Comparison of ENCODE assay signal across 8 mouse cellular contexts in genomic region chr4:46689397-46690022, GRCm38 (mm10). TPM values are rescaled to one million over a fixed set of nuclear protein-coding genes. Genes with fewer than 3 reads are reported as not detected.
DNase-seq lines count a peak whose midpoint lies in the region; ATAC-seq and TF ChIP-seq lines count a peak whose summit lies in the region.

No protein-coding gene starts in this region.

- H3K27me3 ChIP-seq in Patski, result peaks cover 4% of the 10 kb centered on the region

- in situ Hi-C loops in Patski (cut with MboI; ENCODE audit: low pct_unique_long_range_greater_than_20kb), result loop anchor here (5.0 to 25.0 kb wide), 2 partner anchors 328 to 723 kb away; no protein-coding TSS in a partner anchor

- ATAC-seq in Patski, result peak; percentile 71
- peak; percentile 96 for ATAC-seq in megakaryocyte progenitor cell, adult 5-6 weeks (replicated peaks; ENCODE audit: poor library complexity)

- peak; percentile 90 for TF ChIP-seq CTCF in Patski (IDR thresholded peaks at IDR 0.05)

- no peak for DNase-seq in Patski (ENCODE audit: low read depth, low spot score)
- DNase-seq in cerebellum, adult 9-10 months, result peak; percentile 90
- DNase-seq in frontal cortex, adult 2 months (ENCODE audit: extremely low spot score in 1 of 2, low spot score in 1 of 2), result peak; percentile 53 to 92
- peak; percentile 56 for DNase-seq in hindlimb bud, embryonic 11.5 days (ENCODE audit: extremely low spot score, low read depth, low spot score)
- peak; percentile 55 for DNase-seq in left cerebral cortex, adult 11 months (ENCODE audit: low spot score)
- DNase-seq in right cerebral cortex, adult 2 months (ENCODE audit: low spot score in 2 of 2), result peak; percentile 84 to 90
- DNase-seq in urinary bladder, postnatal 10 days (ENCODE audit: low spot score), result peak; percentile 33

- CTCF ChIA-PET in Patski (lab: Charles Lee), result interaction anchor here (0.8 to 2.6 kb wide), 10 partner anchors 12 to 348 kb away, joined by 3 to 11 read pairs (median 4); no protein-coding TSS in a partner anchor

- POLR2A ChIA-PET in Patski (lab: Charles Lee), result interaction anchor here (1.0 kb wide), 1 partner anchor 359 kb away, joined by 3 read pairs; no protein-coding TSS in a partner anchor

RNA-seq across cellular contexts. Expression of gene Tbc1d2, which starts 39.5 kb away (rescaled TPM):
- 2.3 TPM for polyA plus RNA-seq in Patski (2021)
- polyA plus RNA-seq in frontal cortex, adult 2 months (2012; rRNA removed), result 3.0 and 4.2 TPM in 2 replicates
- total RNA-seq in megakaryocyte progenitor cell, adult 5-6 weeks (2015), result 5.8 and 6.1 TPM in 2 replicates
- 6.3 and 8.2 TPM in 2 replicates for total RNA-seq in megakaryocyte progenitor cell, adult 5-6 weeks (2017)
